Mouse (Mus musculus) spleen, adult 2 months (tissue): Measurements from ENCODE around the gene Eda.

Experiments
- CTCF ChIP-seq: fragments of 200-500 bp; IDR thresholded peaks from 2 replicates; pipeline ENCODE4 v1.5.1; 2011; ENCODE audit warnings: mild to moderate bottlenecking, inconsistent platforms; ENCODE audit not compliant: insufficient read depth, insufficient read length, insufficient replicate concordance; ENCODE audit errors: extremely low read depth
- POLR2A ChIP-seq: fragments of 200-500 bp; IDR thresholded peaks from 2 replicates; pipeline ENCODE4 v1.6.1; 2011; ENCODE audit warnings: low read depth, low read length, inconsistent platforms

- TF ChIP-seq CTCF (no peak), POLR2A (no peak)
Observed at GRCm38 (mm10) chrX:100344433-100344832, 369.0 kb downstream of the Eda start.
